Mouse (Mus musculus) E14TG2a.4 (cell line): ENCODE measurements around the gene Olfr90.

Experiments
- CTCF ChIP-seq: conservative IDR thresholded peaks from 2 replicates; pipeline ENCODE4 v1.5.1; 2014; ENCODE audit warnings: low read length
- POU5F1 ChIP-seq: IDR thresholded peaks from 2 replicates; pipeline ENCODE4 v1.6.1; 2014; ENCODE audit warnings: low read length, borderline replicate concordance

DNA sequence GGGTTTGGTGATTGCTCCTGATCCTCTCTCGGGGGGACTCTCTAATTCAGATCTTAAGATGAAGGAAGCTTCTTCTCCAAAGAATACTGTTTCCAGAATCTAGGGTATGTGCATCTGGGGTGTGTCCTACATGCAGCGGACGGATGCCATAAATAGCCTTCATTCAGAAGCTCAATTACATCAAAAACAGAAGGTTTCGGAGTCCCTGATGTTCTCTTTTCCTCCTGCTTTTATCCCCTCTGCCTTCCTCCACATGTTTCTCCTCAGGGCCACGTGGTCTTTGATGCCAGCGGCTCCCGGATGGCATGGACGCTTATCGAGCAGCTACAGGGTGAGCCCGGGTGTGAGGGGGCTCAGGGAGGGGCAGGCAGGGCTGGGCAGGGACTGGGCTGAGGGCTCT is 25.2 kb downstream of the Olfr90 start:
- TF ChIP-seq CTCF (no peak), POU5F1 (no peak)
